Mouse (Mus musculus) ES-E14 (cell line): ENCODE data around the gene Krt6b. TPM values are rescaled to one million over a fixed set of nuclear protein-coding genes. Genes with fewer than 3 reads are reported as not detected.

ENCODE experiments used
- DNase-seq: peaks from one replicate; pipeline ENCODE4 v3.0.0-alpha.2; 2013; ENCODE audit warnings: low read depth, low spot score
- H3K27ac ChIP-seq: 2 replicates; pipeline ENCODE4 v1.5.1; 2012; ENCODE audit warnings: low read depth, mild to moderate bottlenecking, low read length, moderate library complexity, mixed read lengths; ENCODE audit not compliant: poor library complexity, insufficient read depth, severe bottlenecking
- H3K36me3 ChIP-seq: 2 replicates; pipeline ENCODE4 v1.6.1; 2012; ENCODE audit warnings: mild to moderate bottlenecking, low read length, moderate library complexity, mixed read lengths; ENCODE audit not compliant: control insufficient read depth, poor library complexity, insufficient read depth, severe bottlenecking
- H3K4me1 ChIP-seq, 2 experiments: fragments of 150-350 bp in 1 of 2; sonication (generic) in 1 of 2; 2 replicates each; pipeline ENCODE4 v1.6.1; 2012; ENCODE audit warnings: low read length in 2 of 2, mild to moderate bottlenecking in 1 of 2, mixed read lengths in 1 of 2; ENCODE audit not compliant: control insufficient read depth in 2 of 2, insufficient read depth in 2 of 2, poor library complexity in 1 of 2
- H3K4me3 ChIP-seq, 2 experiments: fragments of 150-350 bp in 1 of 2; sonication (generic) in 1 of 2; 2 replicates each; pipeline ENCODE4 v1.5.1; 2012; ENCODE audit warnings: low read length in 2 of 2, low read depth in 1 of 2, mild to moderate bottlenecking in 1 of 2, mixed read lengths in 1 of 2; ENCODE audit not compliant: insufficient read depth in 1 of 2, poor library complexity in 1 of 2, severe bottlenecking in 1 of 2
- H3K9ac ChIP-seq: 2 replicates; pipeline ENCODE4 v1.6.1; 2012; ENCODE audit warnings: low read depth, mild to moderate bottlenecking, low read length, mixed read lengths; ENCODE audit not compliant: poor library complexity, insufficient read depth, severe bottlenecking
- H3K9me3 ChIP-seq: fragments of 150-350 bp; sonication (generic); 2 replicates; pipeline ENCODE4 v1.6.1; 2012; ENCODE audit warnings: low read depth, mild to moderate bottlenecking, low read length; ENCODE audit not compliant: control insufficient read depth, insufficient read depth
- CHD2 ChIP-seq: IDR thresholded peaks from 2 replicates; pipeline ENCODE4 v1.6.1; 2014; ENCODE audit warnings: mild to moderate bottlenecking, low read depth, low read length, inconsistent platforms
- HCFC1 ChIP-seq: IDR thresholded peaks from 2 replicates; pipeline ENCODE4 v1.6.1; 2012; ENCODE audit warnings: low read length, inconsistent platforms, borderline replicate concordance; ENCODE audit not compliant: insufficient read depth
- MAFK ChIP-seq: IDR thresholded peaks from 2 replicates; pipeline ENCODE4 v1.6.1; 2014; ENCODE audit warnings: mild to moderate bottlenecking, low read depth, low read length, inconsistent platforms; ENCODE audit not compliant: insufficient read depth
- ZC3H11A ChIP-seq: IDR thresholded peaks from 2 replicates; pipeline ENCODE4 v1.6.1; 2012; ENCODE audit warnings: low read depth, mild to moderate bottlenecking, inconsistent platforms, low read length, borderline replicate concordance
- ZNF384 ChIP-seq: IDR thresholded peaks from 2 replicates; pipeline ENCODE4 v1.6.1; 2012; ENCODE audit warnings: low read depth, low read length, inconsistent platforms
- in situ Hi-C, 2 experiments: fragments of 600-800 bp; cut with MboI; formaldehyde crosslinking; loops; one replicate each; pipeline ENCODE4 v1.15.1; 2025; ENCODE audit warnings: low sequenced_read_pairs in 2 of 2, inconsistent platforms in 1 of 2; ENCODE audit not compliant: unreplicated experiment in 2 of 2
- total RNA-seq: library from RNA; depleted of rRNA; stranded (reverse); fragments of 300-350 nt; gene quantifications from 2 replicates; pipeline ENCODE4 v1.2.3, GENCODE M21; 2012; rRNA removed

Krt6b gene
- total RNA-seq = not detected in 2 replicates

- Histone ChIP-seq H3K9ac (no peak within 1 kb of the TSS), H3K4me1 (no peaks in the 10 kb centered on the region), H3K4me3 (no peak within 1 kb of the TSS), H3K27ac (no peak within 1 kb of the TSS), H3K36me3 (no peaks in the 10 kb centered on the region), H3K9me3 (no peaks in the 10 kb centered on the region)
- in situ Hi-C loops = no loop called here
- no peak for DNase-seq
- no peak for TF ChIP-seq HCFC1
These were observed at the start of gene Krt6b for GRCm38 (mm10) chr15:101680187-101680586. Krt6b (minus strand) TSS chr15:101680287.

GRCm38 (mm10) chr15:101724686-101725085 is 44.6 kb upstream of the Krt6b start:
- TF ChIP-seq HCFC1 (no peak), ZNF384 (no peak), ZC3H11A (no peak), MAFK (no peak), CHD2 (no peak)
- no peak for DNase-seq
- no peaks in the 10 kb centered on the region for H3K36me3 ChIP-seq
- no peak overlapping the region for H3K4me3 ChIP-seq
- no peaks in the 10 kb centered on the region for H3K9me3 ChIP-seq
- no peaks in the 10 kb centered on the region for H3K4me1 ChIP-seq
- H3K9ac ChIP-seq = no peak overlapping the region
- in situ Hi-C loops = no loop called here
- no peak overlapping the region for H3K27ac ChIP-seq

- in situ Hi-C loops = no loop called here
- H3K36me3 ChIP-seq = no peaks in the 10 kb centered on the region
- H3K9ac ChIP-seq = no peak overlapping the region
- no peak for TF ChIP-seq HCFC1
- no peak for TF ChIP-seq MAFK
- TF ChIP-seq ZNF384 = no peak
- TF ChIP-seq CHD2 = no peak
- no peak for TF ChIP-seq ZC3H11A
- no peaks in the 10 kb centered on the region for H3K4me1 ChIP-seq
- H3K27ac ChIP-seq = no peak overlapping the region
- DNase-seq = no peak
- H3K4me3 ChIP-seq = no peak overlapping the region
- H3K9me3 ChIP-seq = no peaks in the 10 kb centered on the region
These were observed 35.7 kb upstream of the Krt6b start for GRCm38 (mm10) chr15:101715831-101716230.

- in situ Hi-C loops = no loop called here
- no peak for DNase-seq
- H3K27ac ChIP-seq = no peak overlapping the region
These were observed 34.3 kb upstream of the Krt6b start for GRCm38 (mm10) chr15:101714356-101714755.

GRCm38 (mm10) chr15:101713731-101714130 is 33.6 kb upstream of the Krt6b start:
- Histone ChIP-seq H3K9me3 (no peaks in the 10 kb centered on the region), H3K4me1 (no peaks in the 10 kb centered on the region), H3K4me3 (no peak overlapping the region), H3K9ac (no peak overlapping the region), H3K27ac (no peak overlapping the region), H3K36me3 (no peaks in the 10 kb centered on the region)
- TF ChIP-seq MAFK (no peak), ZC3H11A (no peak), ZNF384 (no peak), CHD2 (no peak), HCFC1 (no peak)
- no peak for DNase-seq
- in situ Hi-C loops = no loop called here

More at GRCm38 (mm10) chr15:101714356-101714755, 34.3 kb upstream of the Krt6b start:
- H3K4me1 ChIP-seq = no peaks in the 10 kb centered on the region
- no peak for TF ChIP-seq CHD2
- no peak for TF ChIP-seq HCFC1
- TF ChIP-seq ZC3H11A = no peak
- TF ChIP-seq MAFK = no peak
- no peak for TF ChIP-seq ZNF384
- no peaks in the 10 kb centered on the region for H3K9me3 ChIP-seq
- no peak overlapping the region for H3K4me3 ChIP-seq
- H3K9ac ChIP-seq = no peak overlapping the region
- no peaks in the 10 kb centered on the region for H3K36me3 ChIP-seq
